Mouse (Mus musculus) urinary bladder, adult 2 months (tissue): ENCODE data around the gene Igf1. TPM values are rescaled to one million over a fixed set of nuclear protein-coding genes. Genes with fewer than 3 reads are reported as not detected.

ENCODE experiments used
- DNase-seq: peaks from one replicate; pipeline ENCODE4 v3.0.0; 2022; ENCODE audit warnings: low spot score
- polyA plus RNA-seq: library from polyadenylated mRNA; depleted of rRNA; stranded (reverse); fragments of >200 nt; gene quantifications from 2 replicates; pipeline ENCODE4 v1.2.3, GENCODE M21; 2012

Gene Igf1
- polyA plus RNA-seq, 1 experiment: 33.7 TPM

DNA sequence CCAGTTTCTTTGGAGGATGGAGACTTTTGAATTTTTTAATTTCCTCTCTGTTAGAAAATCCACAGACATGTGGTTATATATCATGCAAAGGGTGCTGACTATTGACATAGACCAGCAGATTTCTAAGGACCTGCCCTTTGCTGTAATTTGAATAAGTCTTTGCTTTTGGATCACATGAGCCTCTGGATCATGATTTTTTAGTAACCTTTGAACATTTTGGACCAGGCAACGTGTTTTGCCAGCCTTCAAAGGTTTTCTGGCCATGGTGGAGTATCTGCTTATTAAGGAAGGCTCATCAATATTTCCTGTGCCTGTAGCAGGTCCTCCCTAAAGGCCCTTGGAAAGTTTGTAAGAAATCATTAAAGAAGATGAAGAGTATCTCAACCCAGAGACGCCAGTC lies 37.3 kb downstream of the Igf1 start:
- DNase-seq: no peak

GRCm38 (mm10) chr10:87897331-87897730 lies 39.3 kb downstream of the Igf1 start:
- DNase-seq: no peak

DNA sequence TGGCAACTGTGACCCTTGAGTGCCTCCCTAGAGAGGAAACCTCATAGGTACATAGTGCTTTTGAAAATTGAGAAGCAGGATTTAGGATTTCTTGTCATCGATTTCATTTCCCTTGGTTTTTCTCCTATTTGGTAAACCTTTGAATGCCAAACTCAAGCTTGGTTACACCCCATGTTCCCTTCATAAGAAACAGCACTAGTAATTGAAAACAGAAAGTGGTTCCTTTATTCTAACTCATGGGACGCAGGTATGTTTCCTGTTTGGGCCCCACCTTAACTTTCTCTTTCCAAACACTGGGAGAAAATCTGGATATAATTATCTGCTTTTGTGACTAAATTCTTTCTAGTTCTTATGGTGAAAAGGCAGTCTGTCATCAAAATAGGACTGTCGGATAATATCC lies 40.8 kb downstream of the Igf1 start:
- no peak for DNase-seq

DNA sequence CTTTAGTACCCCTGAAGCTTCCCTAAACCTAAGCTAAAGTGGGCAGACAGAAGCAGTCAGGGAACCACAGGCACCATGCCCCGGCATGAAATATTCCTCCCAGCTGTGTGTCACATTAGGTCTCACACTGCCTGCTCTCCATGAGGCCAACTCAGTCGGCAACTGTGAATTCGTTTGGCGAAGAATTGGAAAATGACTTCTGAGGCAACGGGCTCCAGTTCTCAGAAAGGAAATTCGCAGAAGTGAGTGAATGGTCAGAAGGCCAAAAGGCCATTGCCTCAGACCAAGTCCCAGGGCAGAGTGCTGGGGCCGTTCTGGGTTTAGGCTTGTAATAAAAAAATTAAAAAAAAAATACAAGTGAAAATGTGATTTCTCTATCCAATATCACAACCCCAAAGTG lies 43.9 kb downstream of the Igf1 start:
- no peak for DNase-seq

GRCm38 (mm10) chr10:87904324-87904723 lies 46.3 kb downstream of the Igf1 start:
- no peak for DNase-seq

- DNase-seq: no peak
Observed at GRCm38 (mm10) chr10:87905087-87905486, 47.0 kb downstream of the Igf1 start.

GRCm38 (mm10) chr10:87906121-87906520 lies 48.1 kb downstream of the Igf1 start:
- no peak for DNase-seq

GRCm38 (mm10) chr10:87906757-87907307 lies 48.8 kb downstream of the Igf1 start:
- DNase-seq: no peak

- no peak for DNase-seq
Observed at GRCm38 (mm10) chr10:87913852-87914251, 55.8 kb downstream of the Igf1 start.

- no peak for DNase-seq
Observed at GRCm38 (mm10) chr10:87914932-87915331, 56.9 kb downstream of the Igf1 start.

GRCm38 (mm10) chr10:87915782-87916181 lies 57.7 kb downstream of the Igf1 start:
- no peak for DNase-seq

DNA sequence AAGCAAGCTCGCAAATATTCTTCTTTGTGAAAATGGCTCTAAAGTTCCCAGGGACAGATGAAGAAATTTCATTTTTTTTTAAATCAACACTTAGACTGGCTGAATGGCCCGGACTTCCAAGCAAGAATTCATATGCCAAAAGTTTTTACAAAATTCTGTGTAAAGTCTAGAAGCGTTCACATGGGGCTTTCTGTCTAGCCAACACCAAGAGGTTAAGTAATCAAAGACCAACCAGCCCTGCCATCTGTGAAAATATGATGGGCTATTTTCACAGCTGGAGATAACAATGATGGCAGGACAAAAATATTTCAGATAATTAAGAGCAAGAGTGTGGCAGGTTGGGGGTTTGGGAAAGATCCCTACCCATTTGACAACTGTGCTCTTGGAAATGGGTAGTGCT lies 64.2 kb downstream of the Igf1 start:
- DNase-seq: no peak

- DNase-seq: no peak
Observed at GRCm38 (mm10) chr10:87926564-87926963, 68.5 kb downstream of the Igf1 start.

DNA sequence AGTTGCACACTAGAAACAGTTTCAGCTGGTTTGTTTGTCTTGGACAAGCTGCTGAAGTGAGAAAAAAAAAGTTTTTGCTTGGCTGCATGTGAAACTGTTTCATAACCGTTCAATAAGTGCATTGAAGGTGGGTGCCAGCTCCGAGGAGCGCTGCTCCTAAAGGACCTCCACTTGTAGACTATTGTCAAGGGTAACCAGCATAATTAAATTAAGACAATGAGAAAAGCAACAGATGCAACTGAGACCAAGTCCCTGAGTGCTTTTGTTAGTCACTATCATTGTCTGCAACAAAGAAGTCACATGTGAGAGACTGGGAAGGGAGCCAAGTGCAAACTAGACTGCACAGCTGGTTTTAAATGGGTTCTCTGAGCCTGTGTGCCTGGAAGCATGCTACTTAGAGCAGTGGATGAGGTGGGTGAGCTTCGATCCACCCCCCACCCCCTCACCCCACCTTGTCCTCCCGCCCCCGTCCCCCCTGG lies 69.1 kb downstream of the Igf1 start:
- DNase-seq: no peak

DNA sequence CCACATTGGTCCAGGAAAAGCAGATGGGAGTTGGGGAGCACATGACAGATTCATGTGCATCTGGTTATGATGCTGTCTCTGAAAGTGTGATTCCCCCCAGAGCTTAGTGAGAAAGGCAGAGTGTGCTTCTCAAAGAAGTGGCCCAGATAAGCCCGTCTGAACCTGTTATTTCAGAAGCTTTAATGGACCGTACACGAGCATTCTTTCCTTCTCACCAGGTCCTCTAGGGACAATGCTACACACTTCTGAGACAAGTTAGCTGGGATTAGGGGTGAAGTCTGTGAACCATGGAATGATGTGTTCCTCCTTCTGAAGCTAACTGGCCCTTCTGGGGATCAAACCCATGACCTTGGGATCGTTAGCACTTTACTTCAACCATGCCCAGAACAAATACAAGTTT lies 90.1 kb downstream of the Igf1 start:
- no peak for DNase-seq

GRCm38 (mm10) chr10:87971536-87971935 lies 113.5 kb downstream of the Igf1 start:
- DNase-seq: no peak

DNA sequence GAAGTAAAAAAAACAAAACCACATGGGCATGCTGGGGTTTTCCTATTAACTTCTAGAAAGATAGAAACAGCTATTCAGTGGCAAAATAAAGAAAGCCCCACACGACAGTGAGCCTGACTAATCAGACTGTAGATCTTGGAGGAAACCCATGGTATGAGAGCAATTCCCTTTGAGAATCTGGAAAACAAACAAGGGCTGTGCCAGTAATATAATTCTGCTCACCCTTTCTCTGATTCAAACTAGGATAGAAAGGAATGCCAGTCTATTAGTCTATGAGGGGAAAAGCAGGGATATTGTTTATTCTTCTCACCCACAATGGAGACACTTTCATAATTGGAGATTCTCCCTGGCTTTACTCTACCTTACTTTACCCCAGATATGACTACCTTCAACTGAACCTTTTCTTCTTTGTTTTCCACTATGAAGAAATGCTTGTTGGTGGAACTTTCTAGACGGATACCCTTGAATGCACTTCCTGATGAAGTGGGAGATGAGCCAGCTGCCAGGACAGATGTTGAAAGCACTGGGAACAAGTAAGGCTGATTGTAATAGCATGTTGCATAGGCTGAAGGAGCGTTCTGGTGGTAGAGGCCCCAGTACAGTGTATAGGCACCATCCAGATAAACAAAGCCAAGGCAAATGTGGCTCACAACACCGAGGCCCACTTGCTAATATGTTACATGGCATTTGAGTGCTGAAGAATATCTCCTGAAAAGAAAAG lies 116.0 kb downstream of the Igf1 start:
- DNase-seq: no peak

DNA sequence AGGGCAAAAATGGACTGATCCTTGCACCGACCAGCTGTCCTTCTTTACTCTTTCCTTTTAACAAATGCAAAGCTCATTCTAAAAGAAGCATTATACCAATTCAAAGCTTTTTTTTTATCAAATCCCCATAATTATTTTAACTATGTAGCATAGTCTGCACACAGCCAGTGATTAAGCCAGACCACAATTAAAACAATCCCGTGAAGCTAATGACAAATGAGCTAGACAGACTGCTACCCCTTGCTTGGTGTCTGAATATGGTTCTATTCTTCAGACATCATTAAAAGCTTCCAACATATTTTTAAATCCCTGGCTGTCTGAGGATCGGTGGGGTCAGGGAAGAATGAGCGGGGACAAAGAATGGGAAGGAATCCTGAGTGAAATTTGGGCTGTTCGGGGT lies 127.3 kb downstream of the Igf1 start:
- DNase-seq: no peak

DNA sequence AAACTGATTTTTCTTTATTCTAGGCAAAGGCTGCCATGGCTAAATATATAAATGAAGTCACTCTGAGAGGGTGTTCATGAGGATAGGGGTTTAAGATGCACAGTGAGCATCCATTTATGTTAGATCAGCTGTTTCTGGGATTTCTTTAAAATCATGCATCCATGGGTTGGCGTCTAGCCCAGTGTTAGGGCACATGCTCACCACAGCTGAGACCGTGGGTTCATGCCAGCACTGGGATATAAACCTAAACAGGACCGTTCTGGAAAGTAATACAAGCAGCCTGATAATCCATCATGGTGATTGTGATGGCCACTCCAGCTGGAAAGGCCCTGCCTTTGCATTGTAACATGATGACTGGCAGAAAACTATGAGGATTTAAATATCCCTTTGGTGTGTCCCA lies 128.1 kb downstream of the Igf1 start:
- no peak for DNase-seq
